Mouse (Mus musculus) liver, embryonic 14.5 days (tissue): ENCODE data around the gene Nsd2. TPM values are rescaled to one million over a fixed set of nuclear protein-coding genes. Genes with fewer than 3 reads are reported as not detected.

Experiments used
- ATAC-seq: fragments of 200-750 bp; cut with Nextera tagmentation; 2 replicates; pipeline ENCODE4 v1.8.0; 2017; ENCODE audit warnings: moderate number of reproducible peaks, mild to moderate bottlenecking, moderate library complexity; ENCODE audit not compliant: insufficient read depth
- DNase-seq, 3 experiments: peaks; one replicate each; pipeline ENCODE4 v3.0.0-alpha.2; 2012 to 2013; ENCODE audit warnings: low read depth in 3 of 3, low spot score in 3 of 3
- H3K27ac ChIP-seq: fragments of 300-500 bp; sonication (generic); 2 replicates; pipeline ENCODE4 v1.5.1; 2014; ENCODE audit warnings: moderate library complexity, mild to moderate bottlenecking, control low read depth, inconsistent platforms
- H3K27me3 ChIP-seq: fragments of 300-500 bp; sonication (generic); 2 replicates; pipeline ENCODE4 v1.6.1; 2014; ENCODE audit warnings: mild to moderate bottlenecking, low read length, moderate library complexity; ENCODE audit not compliant: control insufficient read depth, insufficient read depth
- H3K36me3 ChIP-seq: fragments of 300-500 bp; sonication (generic); replicated peaks from 2 replicates; pipeline ENCODE4 v1.6.1; 2014; ENCODE audit warnings: low read depth; ENCODE audit not compliant: control insufficient read depth, insufficient read depth
- H3K4me1 ChIP-seq, 2 experiments: fragments of 200-500 bp in 1 of 2; fragments of 300-500 bp in 1 of 2; sonication (generic) in 1 of 2; replicated peaks; 2 replicates each; pipeline ENCODE4 v1.6.1; 2012 to 2014; ENCODE audit warnings: antibody characterized with exemption in 1 of 2, inconsistent platforms in 1 of 2, low read length in 1 of 2; ENCODE audit not compliant: control insufficient read depth in 2 of 2, insufficient read depth in 2 of 2
- H3K4me2 ChIP-seq: fragments of 300-500 bp; sonication (generic); 2 replicates; pipeline ENCODE4 v1.6.1; 2014; ENCODE audit warnings: low read depth, mild to moderate bottlenecking, control low read depth, moderate library complexity
- H3K4me3 ChIP-seq, 2 experiments: fragments of 200-500 bp in 1 of 2; fragments of 300-500 bp in 1 of 2; sonication (generic) in 1 of 2; 2 replicates each; pipeline ENCODE4 v1.5.1; 2012 to 2014; ENCODE audit warnings: low read depth in 2 of 2, low read length in 2 of 2, mild to moderate bottlenecking in 2 of 2, control low read depth in 1 of 2, inconsistent platforms in 1 of 2, moderate library complexity in 1 of 2; ENCODE audit not compliant: insufficient read depth in 1 of 2
- H3K9ac ChIP-seq: fragments of 300-500 bp; sonication (generic); replicated peaks from 2 replicates; pipeline ENCODE4 v1.6.1; 2014; ENCODE audit warnings: mild to moderate bottlenecking, control low read depth, moderate library complexity
- H3K9me3 ChIP-seq: fragments of 300-500 bp; sonication (generic); 2 replicates; pipeline ENCODE4 v1.6.1; 2016; ENCODE audit warnings: low read length, mixed read lengths; ENCODE audit not compliant: control insufficient read depth
- CTCF ChIP-seq: IDR thresholded peaks from 2 replicates; pipeline ENCODE4 v1.5.1; 2016; ENCODE audit warnings: antibody characterized with exemption, low read depth, control low read depth
- EP300 ChIP-seq: IDR thresholded peaks from 2 replicates; pipeline ENCODE4 v1.6.1; 2016; ENCODE audit warnings: antibody characterized with exemption, low read depth
- WGBS: fragments of 180-500 bp; shearing (Covaris S2); extraction: QIAGEN DNeasy Blood & Tissue Kit; methylation state at CpG from one replicate; pipeline ENCODE4 v1.1.7; 2014; ENCODE audit not compliant: insufficient replicate concordance; 5-methylcytosine and 5-hydroxymethylcytosine counted together
- polyA plus RNA-seq, 2 experiments: library from polyadenylated mRNA; depleted of rRNA in 1 of 2; stranded (reverse) in 1 of 2; unstranded in 1 of 2; fragments of >200 nt; fragmentation: Nextera tagmentation in 1 of 2; extraction: Ambion mirVana in 1 of 2; gene quantifications; 2 replicates each; pipeline versions ENCODE4 v1.2.1 to v1.2.3; 2012 to 2014

Gene Nsd2
- polyA plus RNA-seq (2012; rRNA removed): 14.2 and 26.7 TPM in 2 replicates
- 27.8 and 30.1 TPM in 2 replicates for polyA plus RNA-seq (2014; fragmentation: Nextera tagmentation; extraction: Ambion mirVana)

DNA sequence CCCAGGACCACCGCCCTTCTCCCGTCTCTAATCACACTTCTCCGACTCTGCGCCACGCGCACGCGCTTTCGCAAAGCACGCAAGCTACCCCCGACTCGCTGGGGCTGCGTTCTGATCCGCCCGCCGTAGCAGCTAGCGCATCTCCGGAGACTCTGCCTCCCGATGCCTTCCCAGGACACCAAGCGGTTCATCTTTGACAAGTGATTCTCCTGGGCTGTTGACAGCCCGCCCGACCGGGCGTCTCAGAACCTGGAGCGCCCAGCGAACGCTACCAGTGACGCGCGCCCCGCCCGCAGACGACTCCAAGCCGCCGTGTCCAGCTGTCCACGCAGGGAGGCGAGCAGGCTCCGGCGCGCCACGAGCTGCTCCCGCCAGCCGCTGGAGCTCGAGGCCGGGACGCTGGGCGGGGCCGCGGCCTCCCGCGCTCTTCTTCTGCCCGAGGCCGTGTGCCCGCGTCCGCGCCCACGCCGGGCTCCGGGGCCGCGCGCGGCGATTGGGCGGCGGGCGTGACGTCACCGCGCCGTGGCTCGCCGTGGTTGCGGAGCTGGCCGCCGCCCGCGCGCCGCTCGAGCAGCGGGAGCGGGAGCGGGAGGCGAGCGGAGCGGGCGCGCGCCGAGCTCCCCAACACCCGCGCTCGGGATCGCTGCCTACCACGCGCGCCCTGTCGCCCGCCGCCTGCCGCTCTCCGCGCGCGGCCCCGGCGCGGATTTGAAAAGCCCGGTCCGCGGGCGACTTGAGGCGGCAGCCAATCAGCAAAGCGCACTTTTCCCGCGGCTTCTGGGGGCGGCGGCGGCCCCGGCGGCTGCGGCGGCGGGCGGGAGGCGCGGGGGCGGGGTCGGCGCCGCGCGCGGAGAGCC is at the start of gene Nsd2:
Gene Nsd2 (plus strand): TSS at position 850 of the 857 bp plus-strand sequence.
- Histone ChIP-seq H3K4me2 (peak within 1 kb of the TSS; percentile 99), H3K36me3 (no peaks in the 10 kb centered on the region; the same call in 1 of the 2 replicates), H3K9me3 (no peaks in the 10 kb centered on the region), H3K4me3 (peak within 1 kb of the TSS; percentile 96 to 99), H3K27ac (peak within 1 kb of the TSS; percentile 59), H3K27me3 (no peaks in the 10 kb centered on the region), H3K9ac (peak within 1 kb of the TSS; percentile 99), H3K4me1 (peaks cover 24 to 31% of the 10 kb centered on the region in 2 experiments)
- ATAC-seq: peak; percentile 88
- TF ChIP-seq EP300 (no peak), CTCF (no peak)
- under 1% methylated on average over 102 of the region's 136 CpGs for WGBS
- peak; percentile 74 to 80 (median 78) for DNase-seq

DNA sequence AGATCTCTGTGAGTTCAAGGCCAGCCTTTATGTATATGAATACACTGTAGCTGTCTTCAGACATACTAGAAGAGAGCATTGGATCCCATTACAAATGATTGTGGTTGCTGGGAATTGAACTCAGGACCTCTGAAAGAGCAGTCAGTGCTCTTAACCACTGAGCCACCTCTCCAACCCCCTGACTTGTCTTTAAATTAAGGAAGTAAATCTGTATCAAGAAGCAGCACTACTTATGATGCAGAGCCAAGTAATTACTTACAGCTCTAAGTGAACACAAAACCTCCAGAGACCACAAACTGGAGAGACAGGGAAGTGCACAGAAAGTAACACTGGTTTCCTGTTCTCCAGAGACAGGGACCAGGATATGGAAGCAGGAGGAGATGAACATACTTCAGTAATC is 43.3 kb upstream of the Nsd2 start:
- Histone ChIP-seq H3K9ac (no peak overlapping the region), H3K9me3 (no peaks in the 10 kb centered on the region), H3K4me1 (peaks cover 4 to 6% of the 10 kb centered on the region in 2 experiments; a peak in 3 of 4 replicates), H3K27ac (no peak overlapping the region), H3K36me3 (no peaks in the 10 kb centered on the region), H3K4me2 (no peak overlapping the region), H3K27me3 (no peaks in the 10 kb centered on the region), H3K4me3 (no peak overlapping the region)
- no peak for DNase-seq
- ATAC-seq: no peak
- TF ChIP-seq CTCF (no peak), EP300 (no peak)

GRCm38 (mm10) chr5:33781964-33782344 is 38.6 kb upstream of the Nsd2 start:
- peak overlapping the region; percentile 91 for H3K4me2 ChIP-seq
- no peak overlapping the region for H3K27ac ChIP-seq
- no peaks in the 10 kb centered on the region for H3K9me3 ChIP-seq
- 4% methylated on average over 11 of the region's 11 CpGs for WGBS
- no peaks in the 10 kb centered on the region for H3K27me3 ChIP-seq
- H3K4me3 ChIP-seq: peak overlapping the region; percentile 79 to 81
- peaks cover 4 to 6% of the 10 kb centered on the region in 2 experiments; a peak in 3 of 4 replicates for H3K4me1 ChIP-seq
- ATAC-seq: peak; percentile 46
- TF ChIP-seq EP300 (no peak), CTCF (no peak)
- peak overlapping the region; percentile 70 for H3K9ac ChIP-seq
- DNase-seq: peak; percentile 22 to 30 (median 22)
- no peaks in the 10 kb centered on the region for H3K36me3 ChIP-seq

DNA sequence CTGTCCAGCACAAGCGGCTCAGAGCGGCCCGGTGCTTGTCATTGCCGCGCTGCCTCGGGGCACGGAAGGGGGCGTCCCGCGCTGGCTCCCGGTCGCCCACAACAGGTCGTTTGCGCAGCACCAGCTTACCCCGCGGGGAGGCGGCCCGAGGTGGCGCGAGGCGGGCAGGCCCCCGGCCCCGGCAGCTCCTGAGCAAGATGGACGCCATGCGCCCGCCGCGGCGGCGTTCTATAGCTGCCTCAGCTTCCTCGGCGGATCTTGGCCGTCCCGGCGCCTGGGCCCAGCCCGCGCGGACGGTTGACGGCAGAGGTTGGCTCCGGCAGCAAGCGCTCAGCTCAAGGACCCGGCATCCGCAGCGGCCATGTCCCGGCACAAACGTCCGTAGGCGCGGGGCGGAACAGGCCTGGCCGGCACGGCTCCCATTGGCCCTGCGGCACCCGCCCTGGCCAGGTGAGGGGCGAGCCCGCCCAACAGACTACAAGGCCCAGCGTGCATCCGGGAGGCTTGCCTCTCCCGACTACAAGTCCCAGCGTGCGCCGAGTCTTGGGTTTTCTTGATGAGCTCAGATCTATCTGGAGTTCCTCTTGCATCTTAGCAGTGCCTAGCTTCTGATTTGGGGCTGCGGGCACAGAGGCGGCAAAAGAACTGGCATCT is 38.1 kb upstream of the Nsd2 start, which contains the start of gene Letm1:
Gene Letm1 (minus strand): TSS at position 473 of the 654 bp plus-strand sequence.
- under 1% methylated on average over 65 of the region's 65 CpGs for WGBS

More for the DNA sequence above, 38.1 kb upstream of the Nsd2 start, which contains the start of gene Letm1:
- no peaks in the 10 kb centered on the region for H3K9me3 ChIP-seq
- H3K27ac ChIP-seq: no peak within 1 kb of the TSS; the same call in 1 of the 2 replicates
- H3K36me3 ChIP-seq: no peaks in the 10 kb centered on the region
- peak within 1 kb of the TSS; percentile 70 for H3K9ac ChIP-seq
- peak within 1 kb of the TSS; percentile 79 to 81 for H3K4me3 ChIP-seq
- peak; percentile 33 for TF ChIP-seq CTCF
- no peak for TF ChIP-seq EP300
- ATAC-seq: peak; percentile 99
- no peaks in the 10 kb centered on the region for H3K27me3 ChIP-seq
- H3K4me2 ChIP-seq: peak within 1 kb of the TSS; percentile 91
- peak; percentile 82 to 88 (median 86) for DNase-seq
- peaks cover 4 to 6% of the 10 kb centered on the region in 2 experiments; a peak in 3 of 4 replicates for H3K4me1 ChIP-seq
